Mouse (Mus musculus) spleen, adult 2 months (tissue): Measurements from ENCODE around the gene Ssc4d.

Source experiments
- CTCF ChIP-seq: fragments of 200-500 bp; IDR thresholded peaks from 2 replicates; pipeline ENCODE4 v1.5.1; 2011; ENCODE audit warnings: mild to moderate bottlenecking, inconsistent platforms; ENCODE audit not compliant: insufficient read depth, insufficient read length, insufficient replicate concordance; ENCODE audit errors: extremely low read depth
- POLR2A ChIP-seq: fragments of 200-500 bp; IDR thresholded peaks from 2 replicates; pipeline ENCODE4 v1.6.1; 2011; ENCODE audit warnings: low read depth, low read length, inconsistent platforms

DNA sequence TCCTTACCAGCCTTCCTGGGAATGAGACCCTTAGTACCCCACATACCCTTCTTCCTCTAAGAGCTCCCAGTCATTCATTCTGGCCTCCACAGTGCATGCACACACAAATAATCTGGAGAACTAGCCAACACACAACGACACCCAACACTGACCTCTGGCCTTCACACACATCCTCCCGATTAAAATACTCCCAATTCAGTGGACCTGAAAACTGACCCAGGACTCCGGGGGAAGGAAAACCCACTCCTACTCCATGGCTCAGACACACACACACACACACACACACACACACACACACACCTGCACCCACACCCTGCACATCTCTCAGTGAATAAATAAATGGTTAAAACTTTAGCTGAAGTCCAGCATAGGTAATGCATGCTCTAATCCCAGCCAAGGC, 54.4 kb downstream of the Ssc4d start:
- TF ChIP-seq POLR2A (no peak), CTCF (no peak)
